Mouse (Mus musculus) testis, adult 2 months (tissue): ENCODE data around the gene Usp33. TPM values are rescaled to one million over a fixed set of nuclear protein-coding genes. Genes with fewer than 3 reads are reported as not detected.
A peak's percentile ranks its signal among the peaks of the same experiment; 100 is the strongest.

Experiments used
- H3K27ac ChIP-seq: fragments of 200-500 bp; 2 replicates; pipeline ENCODE4 v1.5.1; 2012; ENCODE audit warnings: low read depth, low read length; ENCODE audit not compliant: control insufficient read depth, insufficient read depth
- H3K27me3 ChIP-seq: fragments of 200-500 bp; 2 replicates; pipeline ENCODE4 v1.6.1; 2012; ENCODE audit warnings: mild to moderate bottlenecking, low read length, moderate library complexity; ENCODE audit not compliant: control insufficient read depth, insufficient read depth
- H3K36me3 ChIP-seq: fragments of 200-500 bp; 2 replicates; pipeline ENCODE4 v1.6.1; 2012; ENCODE audit warnings: mild to moderate bottlenecking, low read length; ENCODE audit not compliant: control insufficient read depth, insufficient read depth
- H3K4me1 ChIP-seq: fragments of 200-500 bp; 2 replicates; pipeline ENCODE4 v1.6.1; 2012; ENCODE audit warnings: low read length; ENCODE audit not compliant: control insufficient read depth, insufficient read depth
- H3K4me3 ChIP-seq: fragments of 200-500 bp; 2 replicates; pipeline ENCODE4 v1.5.1; 2012; ENCODE audit warnings: low read depth, mild to moderate bottlenecking, low read length, moderate library complexity, mixed read lengths; ENCODE audit not compliant: control insufficient read depth
- CTCF ChIP-seq: fragments of 200-500 bp; IDR thresholded peaks from 2 replicates; pipeline ENCODE4 v1.5.1; 2012; ENCODE audit warnings: low read depth, mild to moderate bottlenecking, inconsistent platforms, low read length, moderate library complexity; ENCODE audit not compliant: control insufficient read depth, insufficient read depth, insufficient replicate concordance
- POLR2A ChIP-seq: fragments of 200-500 bp; IDR thresholded peaks from 2 replicates; pipeline ENCODE4 v1.6.1; 2012; ENCODE audit warnings: low read depth, mild to moderate bottlenecking, inconsistent platforms, low read length, moderate library complexity; ENCODE audit not compliant: control insufficient read depth
- polyA plus RNA-seq: library from polyadenylated mRNA; depleted of rRNA; stranded (reverse); fragments of >200 nt; gene quantifications from 2 replicates; pipeline ENCODE4 v1.2.3, GENCODE M21; 2012; rRNA removed

The Usp33 gene
- polyA plus RNA-seq = 6.3 and 6.5 TPM in 2 replicates

DNA sequence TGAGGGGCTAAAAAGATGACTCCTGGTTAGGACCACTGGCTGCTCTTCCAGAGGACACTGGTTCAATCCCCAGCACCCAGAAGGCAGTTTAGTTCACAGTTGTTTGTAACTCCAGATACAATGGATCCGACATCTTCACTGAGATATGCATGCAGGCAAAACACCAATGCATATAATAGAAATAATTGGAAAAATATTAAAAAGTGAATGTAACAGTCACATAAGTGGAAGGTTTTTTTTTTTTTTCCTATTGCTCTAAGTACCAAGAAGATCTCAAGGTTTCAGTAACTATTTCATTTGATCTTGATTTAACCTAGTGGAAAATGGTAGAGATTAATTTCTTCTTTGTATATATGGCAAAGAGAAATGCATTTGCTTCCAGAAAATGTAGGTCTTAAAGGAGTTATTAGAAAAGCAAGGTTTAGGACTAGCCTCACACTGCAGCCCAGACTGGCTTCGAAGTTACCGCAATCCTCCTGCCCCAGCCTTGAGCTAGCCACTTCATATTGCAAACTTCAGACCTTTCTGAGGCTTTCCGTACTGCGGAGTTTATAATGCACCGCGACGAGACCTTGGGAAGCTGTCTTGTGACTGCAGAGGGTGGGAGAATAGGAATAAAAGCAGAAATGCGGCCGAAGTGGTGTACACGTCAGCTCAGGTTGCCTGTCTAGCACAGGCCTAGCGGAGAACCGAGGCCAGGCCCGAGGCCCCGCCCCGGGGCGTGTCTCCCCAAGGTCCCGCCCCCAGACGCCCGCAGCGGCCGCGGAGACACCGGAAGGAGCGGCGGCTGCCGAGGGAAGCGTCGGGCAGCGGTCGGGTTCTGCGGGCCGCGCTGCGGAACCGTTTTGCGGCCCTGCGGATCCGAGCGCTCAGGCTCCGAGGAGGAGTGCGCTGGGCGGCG lies at the start of gene Usp33:
Usp33 (plus strand) TSS at position 747 of the 901 bp plus-strand sequence.
- Histone ChIP-seq H3K27ac (peak within 1 kb of the TSS; percentile 29), H3K4me3 (peak within 1 kb of the TSS; percentile 79), H3K36me3 (no peaks in the 10 kb centered on the region), H3K4me1 (peaks cover 4% of the 10 kb centered on the region), H3K27me3 (no peaks in the 10 kb centered on the region)
- TF ChIP-seq CTCF (no peak), POLR2A (peak; percentile 71)

- Histone ChIP-seq H3K36me3 (no peaks in the 10 kb centered on the region), H3K27ac (no peak overlapping the region), H3K27me3 (no peaks in the 10 kb centered on the region), H3K4me3 (no peak overlapping the region), H3K4me1 (no peaks in the 10 kb centered on the region)
- TF ChIP-seq CTCF (no peak), POLR2A (no peak)
Measured at GRCm38 (mm10) chr3:152300376-152301337, 45.6 kb upstream of the Usp33 start.

DNA sequence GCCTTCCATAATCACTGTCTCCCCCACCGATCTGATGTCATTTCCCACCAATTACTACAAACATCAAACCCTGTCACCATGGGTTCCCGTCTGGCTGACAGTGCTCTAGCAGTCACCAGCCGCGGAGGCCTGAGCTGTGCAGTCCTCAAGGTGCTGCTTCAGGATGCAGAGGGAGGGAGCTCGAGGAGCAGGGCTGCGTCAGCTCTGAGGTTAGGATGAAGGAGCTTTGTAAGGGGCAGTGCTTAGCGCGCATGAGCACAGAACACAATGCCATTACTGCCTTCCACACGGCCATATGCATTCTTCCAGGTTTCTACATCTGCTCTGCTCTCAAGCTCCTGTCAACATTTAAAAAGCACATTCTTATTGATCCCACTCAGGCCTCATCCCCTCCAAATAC lies 43.3 kb upstream of the Usp33 start:
- TF ChIP-seq POLR2A (no peak), CTCF (no peak)
- H3K27me3 ChIP-seq = no peaks in the 10 kb centered on the region
- no peak overlapping the region for H3K27ac ChIP-seq
- H3K36me3 ChIP-seq = no peaks in the 10 kb centered on the region
- no peak overlapping the region for H3K4me3 ChIP-seq
- H3K4me1 ChIP-seq = no peaks in the 10 kb centered on the region

GRCm38 (mm10) chr3:152304093-152304815 lies 42.0 kb upstream of the Usp33 start:
- Histone ChIP-seq H3K36me3 (no peaks in the 10 kb centered on the region), H3K4me1 (no peaks in the 10 kb centered on the region), H3K27me3 (no peaks in the 10 kb centered on the region), H3K27ac (no peak overlapping the region), H3K4me3 (no peak overlapping the region)
- TF ChIP-seq POLR2A (no peak), CTCF (no peak)

- H3K4me3 ChIP-seq = no peak overlapping the region
- H3K36me3 ChIP-seq = no peaks in the 10 kb centered on the region
- no peaks in the 10 kb centered on the region for H3K27me3 ChIP-seq
- TF ChIP-seq POLR2A (no peak), CTCF (no peak)
- H3K27ac ChIP-seq = no peak overlapping the region
- no peaks in the 10 kb centered on the region for H3K4me1 ChIP-seq
Measured at GRCm38 (mm10) chr3:152305080-152305479, 41.2 kb upstream of the Usp33 start.

- H3K4me3 ChIP-seq = no peak overlapping the region
- TF ChIP-seq POLR2A (no peak), CTCF (no peak)
- H3K4me1 ChIP-seq = no peaks in the 10 kb centered on the region
- H3K27me3 ChIP-seq = no peaks in the 10 kb centered on the region
- H3K27ac ChIP-seq = no peak overlapping the region
- H3K36me3 ChIP-seq = no peaks in the 10 kb centered on the region
Measured at GRCm38 (mm10) chr3:152305971-152306370, 40.3 kb upstream of the Usp33 start.
